Mouse (Mus musculus): Measurements from ENCODE around the gene Fcnb.

GRCm38 (mm10) chr2:28067175-28067574 is 17.5 kb downstream of the Fcnb start:
- no peak for TF ChIP-seq EP300 (IDR thresholded peaks at IDR 0.05; ENCODE audit: low read depth)
- TF ChIP-seq CTCF (IDR thresholded peaks at IDR 0.05; ENCODE audit: low read depth): no peak
